Mouse (Mus musculus): ENCODE results near the gene Sntb2.

DNA sequence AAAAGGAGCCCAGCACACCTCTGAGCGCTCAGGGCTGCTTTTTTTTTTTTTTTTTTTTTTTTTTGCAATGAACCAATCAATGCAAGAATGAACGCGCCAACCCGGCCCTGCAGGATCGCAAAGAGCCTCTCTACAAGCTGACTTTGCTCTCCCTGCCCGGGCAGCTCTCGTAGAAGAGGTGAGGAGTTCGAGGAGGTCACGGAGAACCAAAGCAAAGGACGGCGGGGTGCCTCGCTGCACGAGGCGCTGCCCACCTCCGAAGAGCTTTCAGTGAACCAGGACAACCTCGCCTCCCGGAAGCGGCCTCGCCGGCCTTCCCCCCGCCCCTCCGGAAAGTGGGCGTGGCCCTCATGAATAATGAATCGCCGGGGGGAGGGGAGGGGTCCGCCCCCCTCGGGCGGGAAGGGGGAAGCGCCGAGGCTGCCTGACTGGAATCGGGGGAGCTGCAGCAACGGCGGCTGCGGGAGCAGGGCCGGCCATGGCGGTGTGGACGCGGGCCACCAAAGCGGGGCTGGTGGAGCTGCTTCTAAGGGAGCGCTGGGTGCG, at the start of gene Sntb2:
- TF ChIP-seq CTCF (IDR thresholded peaks at IDR 0.05; ENCODE audit: control insufficient read depth, insufficient read depth, insufficient replicate concordance, low read depth, low read length), result no peak
- TF ChIP-seq POLR2A (IDR thresholded peaks at IDR 0.05; ENCODE audit: control insufficient read depth, low read depth, low read length), result peak; percentile 89
